17 mouse cellular contexts compared by ENCODE assay signal in genomic region chr11:49645677-49646076, GRCm38 (mm10). TPM values are rescaled to one million over a fixed set of nuclear protein-coding genes. Genes with fewer than 3 reads are reported as not detected.
"Had no signal": no experiment of that assay in that cellular context is flagged by ENCODE, and none has a peak within 500 bp of the region (broad histone marks: within the 10 kb centered on the region; RNA-seq: fewer than 3 reads in every experiment).

No protein-coding gene starts in this region.

- H3K27ac ChIP-seq: limb, embryonic 12.5 days; midbrain, embryonic 12.5 days had no signal

- ATAC-seq: intestine, embryonic 16.5 days had no signal

- H3K4me3 ChIP-seq: limb, embryonic 12.5 days; midbrain, embryonic 12.5 days; myocyte had no signal

- DNase-seq: kidney, adult 2 months; kidney, postnatal 36 days; layer of hippocampus, adult 9-11 months; layer of hippocampus, postnatal 36 days; lung, embryonic 14.5 days; lung, postnatal 14 days; retina, postnatal 1 day; right cerebral cortex, postnatal 4 days; spleen, adult 18-20 months; thymus, postnatal 36 days had no signal

- H3K4me1 ChIP-seq: midbrain, embryonic 12.5 days had no signal

- H3K4me2 ChIP-seq: limb, embryonic 12.5 days; lung, embryonic 14.5 days; midbrain, embryonic 12.5 days had no signal

- H3K9ac ChIP-seq: limb, embryonic 12.5 days; lung, embryonic 14.5 days; midbrain, embryonic 12.5 days had no signal

- H3K36me3 ChIP-seq: limb, embryonic 12.5 days; midbrain, embryonic 12.5 days had no signal

- H3K9me3 ChIP-seq: limb, embryonic 12.5 days; midbrain, embryonic 12.5 days had no signal

- H3K27me3 ChIP-seq: limb, embryonic 12.5 days; midbrain, embryonic 12.5 days had no signal

RNA-seq across cellular contexts. Expression of gene Scgb3a1, which starts 17.7 kb away (rescaled TPM):
- polyA plus RNA-seq: intestine, embryonic 16.5 days; kidney, adult 2 months; limb, embryonic 12.5 days; liver, embryonic 16.5 days; lung, embryonic 14.5 days; midbrain, embryonic 12.5 days; myocyte; neural tube, embryonic 11.5 days; stomach, embryonic 14.5 days had no signal
